Mouse (Mus musculus): ENCODE data around the gene Ppargc1a.

Gene Ppargc1a

DNA sequence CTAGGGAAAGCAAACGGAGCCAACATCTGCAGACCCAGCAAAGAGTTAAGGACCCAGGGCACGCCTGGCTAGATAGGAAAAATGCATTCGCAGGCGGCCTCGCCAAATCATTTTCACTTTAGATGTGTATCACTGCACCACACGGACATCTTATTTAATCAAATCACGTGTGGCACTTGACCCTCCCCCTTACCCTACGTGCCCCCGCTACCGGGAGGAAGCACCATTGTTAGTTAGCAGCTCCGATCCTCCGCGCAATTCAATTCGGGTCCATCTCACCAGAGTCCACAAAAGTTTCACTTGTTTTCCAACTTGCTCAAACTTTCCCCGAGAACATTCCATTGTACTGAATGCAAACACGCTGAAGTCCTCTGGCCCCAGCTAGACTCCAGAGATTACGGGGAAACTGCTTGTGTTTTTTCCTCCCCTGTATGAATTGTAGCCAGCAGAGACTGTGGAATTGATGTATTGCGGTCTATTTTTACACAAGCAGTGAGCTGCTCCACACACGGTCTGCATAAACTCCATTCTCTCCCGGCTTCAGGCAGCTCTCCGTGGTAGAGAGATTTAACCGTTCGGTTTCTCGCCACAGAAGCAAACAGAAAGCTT, 14.9 kb downstream of the Ppargc1a start:
- peak; percentile 88 for DNase-seq

DNA sequence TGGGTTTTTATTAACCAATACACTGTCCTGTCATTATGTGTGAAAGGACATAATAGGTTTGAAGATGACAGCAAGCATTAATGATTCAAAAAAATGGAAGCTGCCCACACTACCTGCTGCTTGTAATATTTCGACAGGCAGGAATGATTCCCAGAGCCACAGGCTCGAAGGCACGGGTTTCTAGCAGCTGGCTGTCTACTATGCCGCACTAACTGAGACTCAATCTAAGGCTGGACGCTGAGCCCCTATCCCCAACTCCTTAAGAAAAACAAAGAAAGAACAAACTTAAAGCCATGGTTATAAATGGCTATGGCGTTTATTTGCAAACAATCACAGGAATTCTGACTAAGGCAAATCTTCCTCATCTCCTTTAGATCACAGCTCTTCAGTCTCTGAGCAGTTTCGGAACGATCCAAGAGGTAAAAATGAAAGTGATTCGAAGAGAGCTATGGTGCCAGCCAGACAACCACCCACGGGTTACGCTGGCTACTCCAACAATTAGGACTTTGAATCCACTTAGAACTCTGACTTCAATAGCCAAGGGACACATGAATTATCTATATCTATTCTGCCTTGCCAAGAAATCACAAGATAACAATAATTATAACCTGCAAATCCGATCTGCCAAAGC, 15.6 kb downstream of the Ppargc1a start:
- DNase-seq = peak; percentile 56

DNA sequence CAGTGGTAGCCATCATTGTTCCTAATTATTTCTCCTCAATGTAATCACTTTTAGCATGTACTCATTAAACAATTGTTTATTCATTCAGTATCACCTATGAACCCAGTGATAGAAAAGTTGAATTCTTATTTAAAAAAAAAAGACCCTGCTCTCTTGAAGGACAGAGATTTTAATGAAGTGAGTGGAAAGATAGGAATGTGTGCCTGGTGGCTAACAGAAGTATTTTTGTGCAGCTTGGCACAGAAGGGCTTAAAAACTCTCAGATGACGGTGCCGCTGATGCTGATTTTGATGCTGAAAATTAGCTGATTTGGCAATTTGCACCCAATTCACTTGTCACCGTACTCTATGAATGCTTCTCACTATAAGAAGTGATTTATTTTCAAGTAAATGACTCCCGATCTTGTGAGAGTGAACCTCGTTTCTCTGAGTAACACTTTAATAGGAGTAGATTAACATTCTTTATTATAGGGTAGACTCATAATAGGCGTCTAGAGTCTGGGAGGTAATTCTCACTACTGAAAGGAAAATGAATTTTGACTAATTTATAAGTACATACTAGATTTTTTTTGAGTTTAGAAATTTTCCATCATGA, 20.0 kb downstream of the Ppargc1a start:
- DNase-seq = no peak

DNA sequence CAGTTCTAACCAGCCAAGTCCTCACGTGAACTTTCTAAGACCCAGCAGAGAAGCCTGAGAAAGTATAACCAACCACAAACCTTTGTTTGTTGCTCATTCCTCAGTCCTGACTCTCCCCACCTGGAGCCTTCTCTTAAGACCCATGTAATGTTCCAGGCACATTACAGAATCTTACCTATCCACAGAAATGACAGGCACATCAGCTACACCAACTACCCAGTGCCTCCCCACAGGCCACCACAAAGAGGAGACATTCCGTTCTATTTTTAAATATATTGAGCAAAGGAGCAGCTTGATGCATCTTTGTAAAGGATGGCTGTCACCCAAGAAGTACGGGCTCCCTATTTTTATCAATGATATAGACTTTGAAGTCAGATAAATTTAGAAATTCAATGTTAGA, 20.7 kb downstream of the Ppargc1a start:
- no peak for DNase-seq

DNA sequence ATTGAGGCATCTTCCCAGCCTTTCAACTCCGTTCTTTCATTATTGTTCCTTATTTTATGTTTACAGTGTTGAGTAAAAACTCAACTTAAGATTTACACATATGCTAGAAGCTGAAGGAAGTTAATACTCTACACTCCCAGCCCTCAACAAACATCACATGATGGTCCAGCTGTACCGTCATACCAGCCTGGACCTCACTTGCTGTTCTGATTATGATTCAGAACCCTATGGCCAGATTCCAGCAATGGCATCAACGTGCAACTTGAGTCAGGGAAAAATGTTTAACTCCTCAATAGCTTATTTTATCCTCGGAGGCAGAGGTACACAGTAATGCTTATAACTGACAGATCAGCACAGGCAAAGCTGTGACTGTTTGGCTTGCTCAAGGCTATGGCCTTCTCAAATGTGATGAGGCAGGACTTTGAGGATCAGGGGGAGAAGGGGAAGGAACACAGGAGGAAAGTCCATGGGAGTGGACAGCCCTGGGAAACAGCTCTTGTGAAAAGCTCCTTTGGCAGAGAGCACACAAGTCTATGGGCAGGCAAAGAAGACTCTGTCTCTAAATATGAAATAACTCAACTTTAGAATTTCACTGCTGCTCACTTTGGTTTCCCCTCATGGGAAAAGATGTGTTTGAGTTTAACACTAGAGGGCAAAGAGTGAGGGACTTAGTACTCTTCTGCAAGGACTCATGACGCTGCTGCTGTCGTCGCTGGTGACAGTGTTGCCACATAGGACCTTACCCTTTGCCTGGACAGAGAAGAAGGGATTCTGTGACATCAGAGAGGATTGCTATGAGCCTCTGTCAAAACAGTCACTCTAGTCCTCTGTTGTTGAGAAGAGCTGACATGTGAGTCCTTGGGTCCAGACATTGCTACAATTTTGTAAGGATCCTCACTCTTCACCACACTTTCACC, 22.1 kb downstream of the Ppargc1a start:
- peak; percentile 42 for DNase-seq

DNA sequence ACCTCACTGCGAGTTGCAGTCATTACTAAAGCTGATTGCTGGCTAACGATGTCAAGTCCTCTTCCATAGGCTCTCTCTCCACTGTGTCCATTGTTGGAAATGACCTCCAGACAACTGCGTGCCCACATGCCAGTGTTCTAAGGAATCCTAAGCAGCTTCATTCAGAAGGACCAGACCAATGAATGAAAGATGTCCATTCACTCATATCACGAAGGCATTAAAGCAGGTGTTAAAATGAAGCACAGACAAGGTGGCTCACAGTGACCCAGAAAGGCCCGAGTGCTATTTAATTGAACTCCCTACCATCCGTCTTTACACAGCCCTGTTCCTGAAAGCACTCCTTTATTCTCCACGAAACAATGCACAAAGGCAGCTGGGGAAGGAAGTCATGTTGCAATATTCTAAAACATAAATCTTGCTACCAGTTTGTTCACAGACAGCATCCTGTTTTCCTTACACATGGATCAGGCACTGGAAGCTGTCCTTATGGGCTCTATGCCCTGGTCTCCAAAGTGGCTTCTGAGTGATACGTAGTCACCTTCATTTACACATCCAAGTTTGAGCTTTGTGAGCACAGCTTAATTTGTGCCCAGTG, 23.3 kb downstream of the Ppargc1a start:
- peak; percentile 15 for DNase-seq

DNA sequence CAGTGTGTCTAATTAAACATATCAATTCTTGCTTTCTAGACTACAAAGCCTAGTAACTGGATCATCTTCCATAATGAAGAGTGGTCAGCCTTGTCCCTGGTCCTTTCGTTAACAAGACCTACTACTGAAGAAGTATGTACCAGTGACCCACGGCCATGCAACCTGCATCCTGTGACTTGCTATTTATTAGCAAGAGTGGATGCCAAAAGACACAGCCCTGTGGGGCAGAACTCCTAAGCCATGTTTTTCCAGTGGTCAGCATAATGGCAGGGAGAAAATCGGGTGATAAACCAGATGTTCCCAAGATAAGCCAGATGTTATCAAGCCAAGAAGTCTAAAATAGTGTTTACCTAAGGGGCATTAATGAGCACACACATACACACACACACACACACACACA, 26.0 kb downstream of the Ppargc1a start:
- DNase-seq = no peak

DNA sequence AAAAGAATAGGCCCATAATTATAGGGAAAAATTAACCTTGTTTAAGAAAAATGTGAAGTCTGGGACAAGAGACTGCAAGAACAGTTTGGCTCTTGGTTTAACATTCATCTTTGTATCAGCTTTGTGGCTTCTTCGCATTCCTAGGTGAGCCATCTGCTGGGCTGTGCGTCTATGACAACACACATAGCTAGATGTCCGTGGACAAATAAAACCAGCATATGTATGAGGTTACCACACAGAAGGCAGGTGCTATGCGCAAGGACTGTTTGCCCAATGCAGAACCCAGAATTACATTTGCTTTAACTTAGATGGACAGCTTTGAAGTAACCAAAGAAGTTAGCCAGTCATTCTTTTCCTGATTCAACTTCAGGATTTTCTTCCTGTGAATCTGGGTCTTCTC, 26.7 kb downstream of the Ppargc1a start:
- DNase-seq = no peak

DNA sequence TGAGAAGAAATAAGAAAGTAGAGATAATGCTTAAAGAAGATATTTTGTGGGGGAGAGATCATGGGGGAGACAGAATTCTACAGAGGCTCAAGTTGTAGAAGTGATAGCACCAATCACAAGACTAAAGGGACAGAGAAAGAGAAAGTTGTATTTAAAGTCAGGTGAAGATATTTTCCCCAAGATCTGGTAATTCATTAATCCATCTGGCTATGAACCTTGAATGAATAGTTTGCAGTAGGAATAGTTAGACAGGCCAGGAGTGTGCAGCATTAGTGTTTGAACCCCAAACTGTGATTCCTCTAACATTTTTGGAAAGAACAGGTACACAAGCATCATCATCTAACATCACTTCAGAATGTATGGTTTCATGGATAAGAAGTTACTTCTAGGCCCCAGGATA, 28.0 kb downstream of the Ppargc1a start:
- no peak for DNase-seq

DNA sequence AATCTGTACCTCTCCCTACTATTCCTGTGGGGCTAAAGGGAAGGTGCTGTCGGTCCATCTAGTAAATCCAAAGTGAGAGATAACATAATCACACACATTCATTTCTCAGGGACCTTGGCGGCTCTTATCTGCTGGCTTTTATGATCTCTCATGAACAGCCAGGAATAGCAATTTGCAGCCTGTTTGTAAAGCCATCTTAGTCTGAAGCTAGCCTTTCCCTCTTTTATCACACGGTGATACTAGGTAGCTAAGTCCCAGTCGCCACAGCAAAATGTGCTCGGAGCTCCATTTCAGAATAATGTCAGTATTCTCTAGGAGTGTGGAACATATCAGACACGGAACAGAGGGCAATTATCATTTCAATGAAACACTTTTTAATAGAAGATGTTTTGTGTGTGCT, 29.2 kb downstream of the Ppargc1a start:
- no peak for DNase-seq

DNA sequence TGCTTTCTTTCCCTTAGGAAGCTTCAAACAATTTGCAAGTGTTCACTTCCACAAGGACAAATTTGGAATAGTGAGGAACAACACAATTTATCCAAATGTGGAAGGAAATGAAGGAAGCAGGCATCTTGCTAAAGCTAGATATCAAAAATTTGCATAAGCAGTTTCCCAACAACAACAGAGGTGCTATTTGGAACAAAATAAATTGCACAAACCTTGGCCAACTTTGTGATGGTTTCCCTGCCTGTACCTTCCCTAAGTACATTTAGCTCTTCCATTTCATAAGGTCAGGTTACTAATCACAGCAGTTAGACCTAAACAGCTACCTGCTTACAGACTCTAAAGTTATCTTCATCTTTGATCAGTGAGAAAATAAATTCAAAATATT, 29.9 kb downstream of the Ppargc1a start:
- no peak for DNase-seq

DNA sequence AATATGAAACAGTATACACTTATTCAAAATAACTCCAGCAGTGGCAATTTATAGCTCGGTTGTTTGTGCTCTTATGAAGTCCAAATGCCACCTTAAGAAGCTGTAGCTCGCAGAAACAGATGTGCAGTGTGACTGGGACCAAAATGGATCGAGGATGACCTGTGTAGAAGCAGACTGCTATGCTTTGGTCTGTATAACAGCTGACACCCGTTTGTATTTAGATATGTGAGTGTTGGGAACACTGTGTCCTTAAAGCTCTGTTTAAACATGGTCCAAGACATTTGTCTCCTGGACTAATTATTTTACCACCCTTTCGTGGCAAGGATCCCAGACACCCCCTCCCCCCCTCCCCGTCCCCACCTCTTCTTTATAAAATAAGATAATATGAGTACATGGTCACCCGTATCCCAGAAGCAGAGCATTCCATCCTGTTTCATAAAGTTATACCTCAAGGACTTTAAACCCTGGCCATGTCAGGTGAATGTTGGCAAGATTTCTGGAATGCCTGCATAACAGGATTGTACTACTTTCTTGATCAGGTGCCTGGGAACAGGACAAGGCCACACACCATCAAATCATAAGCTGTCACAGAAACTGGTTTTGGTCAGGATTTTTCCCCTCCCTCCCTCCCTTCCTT, 30.4 kb downstream of the Ppargc1a start:
- no peak for DNase-seq

DNA sequence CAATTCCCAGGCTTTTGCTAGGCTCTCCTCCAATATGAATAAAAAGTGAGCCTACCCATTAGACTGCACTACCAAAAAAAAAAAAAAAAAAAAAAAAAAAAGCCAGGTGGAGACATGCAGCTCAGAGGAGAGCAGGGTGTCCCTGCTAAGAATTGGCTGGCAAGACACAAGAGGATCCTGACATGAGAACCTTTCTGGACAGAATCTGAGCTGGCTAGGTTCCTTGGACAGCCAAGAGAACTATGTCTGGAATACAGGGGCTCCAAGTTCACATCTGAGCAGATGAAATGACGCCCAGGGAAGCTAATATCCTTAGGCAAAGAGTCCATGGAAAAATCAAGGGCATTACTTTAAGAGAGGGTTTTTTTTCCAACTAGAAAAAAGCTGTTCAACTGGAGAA, 33.1 kb downstream of the Ppargc1a start:
- DNase-seq = no peak

DNA sequence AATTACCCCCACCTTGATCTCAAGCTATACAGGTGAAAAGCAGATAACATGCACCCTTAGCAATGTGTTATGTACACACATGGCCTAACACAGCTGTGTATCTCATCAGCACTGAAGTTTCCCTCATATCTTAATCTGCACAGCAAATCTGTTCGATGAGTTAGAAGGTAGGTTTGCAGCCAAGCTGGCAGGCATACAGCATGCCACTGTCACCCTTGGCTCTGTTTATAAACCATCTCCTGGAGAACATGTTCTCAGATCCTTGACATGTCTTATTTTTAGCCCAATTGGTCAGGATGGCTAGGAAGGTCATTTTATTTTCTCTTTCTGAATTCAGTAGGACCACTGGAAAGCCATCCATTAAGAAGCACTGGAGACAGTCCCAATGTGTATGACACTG, 36.2 kb downstream of the Ppargc1a start:
- no peak for DNase-seq

DNA sequence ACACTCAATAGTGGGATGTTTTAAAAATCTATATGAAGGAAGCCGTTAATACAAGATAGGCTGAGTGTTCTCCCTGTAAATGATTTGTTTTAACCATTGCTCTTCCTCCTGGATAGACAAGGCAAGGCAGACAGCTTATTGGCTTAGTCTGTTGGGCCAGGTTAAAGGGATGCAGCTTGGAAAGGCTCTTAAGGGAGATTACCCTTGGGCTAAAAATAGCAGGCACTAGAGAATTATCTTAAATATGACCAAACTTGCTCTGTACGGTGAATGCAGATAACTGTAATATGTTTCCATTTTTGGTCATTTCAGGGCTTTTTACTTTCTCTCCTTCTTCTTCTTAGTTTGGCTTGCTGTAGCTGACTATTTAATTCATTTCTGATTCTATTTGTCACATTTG, 38.1 kb downstream of the Ppargc1a start:
- DNase-seq = no peak

DNA sequence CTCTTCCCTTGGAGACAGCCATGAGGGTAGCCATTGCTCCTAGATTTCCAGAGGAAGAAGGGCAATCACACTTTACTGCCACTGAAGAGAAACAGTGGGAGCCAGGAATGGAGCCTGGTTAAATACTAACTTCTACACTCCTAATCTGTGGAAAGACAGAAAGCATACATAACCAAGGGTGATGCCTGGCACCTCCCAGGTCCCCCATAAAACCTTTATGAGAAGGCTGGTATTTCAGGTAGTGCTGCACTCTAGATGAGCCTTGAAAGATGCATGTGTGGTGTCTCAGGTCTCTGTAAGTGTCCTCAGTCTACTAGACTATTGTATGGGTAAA, 39.4 kb downstream of the Ppargc1a start:
- no peak for DNase-seq

DNA sequence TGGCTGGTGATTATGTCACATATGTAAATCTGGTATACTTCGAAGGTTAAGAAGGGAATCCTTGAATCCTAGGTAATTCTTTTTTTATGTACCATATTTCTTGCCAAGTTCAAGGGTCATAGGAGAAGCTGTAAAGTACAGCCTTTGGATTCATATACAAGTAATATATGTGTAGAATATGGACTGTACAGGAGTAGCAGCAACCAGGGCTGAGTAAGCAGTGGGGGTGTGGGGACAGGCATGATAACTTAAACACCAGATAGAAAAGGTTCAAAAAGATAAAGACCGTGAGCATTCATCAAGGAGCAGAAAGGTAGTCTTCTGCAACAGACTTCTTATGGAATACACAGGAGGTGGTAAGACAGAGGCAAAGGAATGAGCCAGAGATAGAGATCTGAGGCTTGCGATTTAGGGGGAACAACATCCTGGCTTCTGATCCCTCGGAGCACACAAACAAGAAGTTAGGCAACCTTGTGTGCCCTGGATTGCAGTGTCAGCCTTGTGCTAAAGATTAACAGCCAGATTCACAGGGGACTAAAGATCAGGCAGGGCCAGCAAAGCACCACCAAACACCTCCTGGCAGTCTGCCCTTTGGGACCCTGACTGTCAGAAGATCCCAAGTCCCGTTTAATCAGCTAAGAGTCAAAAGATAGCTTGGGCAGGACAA, 39.9 kb downstream of the Ppargc1a start:
- DNase-seq = no peak

DNA sequence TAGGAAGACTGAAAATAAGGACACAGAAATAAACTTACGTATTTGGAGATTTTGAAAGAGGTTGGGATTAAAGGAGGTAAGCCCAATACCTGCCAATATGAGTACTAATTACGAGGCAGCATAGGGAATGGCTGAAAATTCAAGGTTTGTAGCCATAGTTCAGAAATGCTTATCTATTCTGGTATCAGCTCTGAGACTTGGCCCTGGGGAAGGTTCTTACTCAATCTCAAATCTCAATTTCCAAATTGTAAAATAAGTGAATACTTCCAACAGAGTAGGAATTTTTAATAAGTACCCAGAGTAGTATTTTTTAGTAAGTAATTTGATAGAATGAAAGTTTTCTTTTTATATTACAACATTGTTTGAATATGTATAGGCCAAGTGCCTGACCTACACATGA, 41.7 kb downstream of the Ppargc1a start:
- no peak for DNase-seq

DNA sequence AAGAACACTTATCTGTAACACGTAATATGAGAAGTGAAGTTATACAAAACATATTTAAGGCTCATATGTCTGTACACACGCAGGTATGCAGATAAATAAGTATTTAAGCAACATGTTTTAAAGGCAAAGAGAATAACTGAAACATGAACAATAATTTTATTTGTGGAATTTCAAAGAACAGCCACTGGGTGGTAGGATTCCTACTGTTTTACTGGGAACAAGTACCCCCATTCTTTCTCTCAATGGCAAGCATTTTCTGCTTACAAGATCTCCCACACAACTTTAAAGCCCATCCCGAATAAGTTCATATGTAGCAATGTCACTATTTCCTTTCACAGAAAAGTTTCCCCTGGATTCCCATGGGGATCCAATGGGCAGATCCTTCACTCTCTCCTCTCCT, 46.7 kb downstream of the Ppargc1a start:
- no peak for DNase-seq

DNA sequence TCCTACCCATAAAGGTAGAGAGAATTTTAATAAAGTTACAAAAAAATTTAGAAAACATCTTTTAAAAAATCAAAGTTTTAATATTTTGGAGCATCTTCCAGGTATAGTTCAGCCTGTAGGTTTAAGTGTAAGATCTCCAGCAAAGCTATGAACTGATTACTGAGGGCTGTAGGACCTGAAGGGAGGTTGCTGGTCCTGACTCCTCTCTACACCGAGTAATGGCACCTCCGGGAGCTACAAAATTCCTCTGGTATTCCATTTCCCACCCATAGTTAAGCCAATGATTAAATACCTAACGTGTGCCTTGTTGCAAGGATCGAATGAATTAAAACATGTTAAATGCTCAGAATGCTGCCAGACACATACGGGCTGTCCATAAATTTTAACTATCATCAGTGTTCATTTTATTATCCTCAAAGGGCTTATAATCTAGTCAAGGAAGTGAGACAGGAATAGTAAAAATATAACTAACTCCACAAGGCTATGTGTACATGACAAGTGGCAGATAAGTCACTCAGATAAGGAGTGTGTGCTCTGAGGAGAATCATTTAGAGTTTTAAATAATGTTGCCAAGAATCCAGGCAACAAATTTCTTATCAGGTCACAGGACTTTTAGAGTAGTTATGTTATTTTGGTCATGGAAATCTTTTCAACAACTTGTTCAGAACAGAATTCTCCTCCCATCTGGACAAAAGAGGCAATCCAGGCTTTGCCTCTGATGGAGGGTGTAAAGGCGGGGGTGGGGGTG, 49.9 kb downstream of the Ppargc1a start:
- no peak for DNase-seq

DNA sequence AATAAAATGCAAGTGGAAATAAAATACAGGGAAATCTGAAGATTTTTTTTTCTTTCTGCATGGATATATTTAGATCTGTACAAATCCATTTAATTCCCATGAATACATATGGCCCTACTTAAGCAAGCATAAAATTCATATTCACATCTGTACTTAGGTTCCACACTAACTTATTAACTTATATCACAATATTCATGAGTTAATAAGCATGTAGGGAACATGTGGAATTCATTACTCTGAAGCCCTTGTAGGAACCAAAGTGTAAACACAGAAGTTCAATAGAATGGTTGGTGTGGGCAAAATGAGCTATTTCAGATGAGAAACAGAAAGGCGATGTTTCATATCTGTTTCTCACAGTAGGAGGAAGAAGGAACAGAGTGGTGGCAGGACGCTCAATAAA, 62.9 kb downstream of the Ppargc1a start:
- no peak for DNase-seq

All from lung, postnatal 36 days (tissue).